Mouse (Mus musculus) granulocyte monocyte progenitor cell, adult 5-6 weeks (primary cell): ENCODE results near the gene Ccl11. TPM values are rescaled to one million over a fixed set of nuclear protein-coding genes. Genes with fewer than 3 reads are reported as not detected.

Experiments
- total RNA-seq, 2 experiments: library from RNA; stranded (forward) in 1 of 2; stranded (reverse) in 1 of 2; fragments of 200-712, 200-1000 nt in 1 of 2; fragments of >200 nt in 1 of 2; fragmentation: Nextera tagmentation in 1 of 2; gene quantifications; 2 replicates each; pipeline ENCODE4 v1.2.3; 2014 to 2017

Gene Ccl11
- total RNA-seq, 2 experiments from 2014 or later, result not detected

Other genes with a start within 250 kb of the Ccl11 start
- not detected in 2 replicates for gene 5530401A14Rik, start 197.2 kb upstream of the Ccl11 start, total RNA-seq (2014; fragmentation: Nextera tagmentation)
- not detected in 2 replicates for gene 5530401A14Rik, start 197.2 kb upstream of the Ccl11 start, total RNA-seq (2017)
- not detected in 2 replicates for gene Asic2, start 89.4 kb upstream of the Ccl11 start, total RNA-seq (2014; fragmentation: Nextera tagmentation)
- gene Asic2, start 89.4 kb upstream of the Ccl11 start, total RNA-seq (2017), result not detected in 2 replicates
- not detected in 2 replicates for gene Ccl2, start 22.3 kb upstream of the Ccl11 start, total RNA-seq (2014; fragmentation: Nextera tagmentation)
- gene Ccl2, start 22.3 kb upstream of the Ccl11 start, total RNA-seq (2017), result 0.41 and 5.5 TPM in 2 replicates
- not detected in 2 replicates for gene Gm17268, start 19.3 kb upstream of the Ccl11 start, total RNA-seq (2014; fragmentation: Nextera tagmentation)
- not detected in 2 replicates for gene Gm17268, start 19.3 kb upstream of the Ccl11 start, total RNA-seq (2017)
- gene Ccl7, start 12.1 kb upstream of the Ccl11 start, total RNA-seq (2014; fragmentation: Nextera tagmentation), result not detected in 2 replicates
- not detected in 2 replicates for gene Ccl7, start 12.1 kb upstream of the Ccl11 start, total RNA-seq (2017)
- gene Ccl12, start 44.0 kb downstream of the Ccl11 start, total RNA-seq (2014; fragmentation: Nextera tagmentation), result not detected in 2 replicates
- not detected in 2 replicates for gene Ccl12, start 44.0 kb downstream of the Ccl11 start, total RNA-seq (2017)
- gene Ccl8, start 57.4 kb downstream of the Ccl11 start, total RNA-seq (2014; fragmentation: Nextera tagmentation), result not detected in 2 replicates
- gene Ccl8, start 57.4 kb downstream of the Ccl11 start, total RNA-seq (2017), result not detected in 2 replicates
- not detected in 2 replicates for gene Ccl1, start 247.9 kb downstream of the Ccl11 start, total RNA-seq (2014; fragmentation: Nextera tagmentation)
- not detected in 2 replicates for gene Ccl1, start 247.9 kb downstream of the Ccl11 start, total RNA-seq (2017)